25 mouse cellular contexts compared by ENCODE assay signal in genomic region chr16:35694250-35694846, GRCm38 (mm10).
DNase-seq lines count a peak whose midpoint lies in the region; ATAC-seq lines count a peak whose summit lies in the region.
"Had no signal": no experiment of that assay in that cellular context is flagged by ENCODE, and none has a peak within 500 bp of the region (broad histone marks: within the 10 kb centered on the region; RNA-seq: fewer than 3 reads in every experiment).

No protein-coding gene starts in this region.

- no peak overlapping the region for H3K9ac ChIP-seq in hindbrain, embryonic 14.5 days
- no peak overlapping the region for H3K9ac ChIP-seq in hindbrain, embryonic 12.5 days
- no peak overlapping the region for H3K9ac ChIP-seq in midbrain, embryonic 13.5 days (replicated peaks)
- no peak overlapping the region for H3K9ac ChIP-seq in midbrain, embryonic 15.5 days
- H3K9ac ChIP-seq in midbrain, embryonic 11.5 days (ENCODE audit: low read length), result no peak overlapping the region
- H3K9ac ChIP-seq: embryonic facial prominence, embryonic 12.5 days; forebrain, embryonic 13.5 days; forebrain, embryonic 15.5 days had no signal

- H3K9me3 ChIP-seq in hindbrain, embryonic 14.5 days (ENCODE audit: control insufficient read depth, low read length), result no peaks in the 10 kb centered on the region
- no peaks in the 10 kb centered on the region for H3K9me3 ChIP-seq in hindbrain, embryonic 12.5 days (replicated peaks)
- 0 out of 2 replicates have a peak, but pooled peaks cover 4% of the 10 kb centered on the region for H3K9me3 ChIP-seq in midbrain, embryonic 13.5 days
- no peaks in the 10 kb centered on the region; the same call in 1 of the 2 replicates for H3K9me3 ChIP-seq in midbrain, embryonic 10.5 days (replicated peaks)
- no peaks in the 10 kb centered on the region for H3K9me3 ChIP-seq in midbrain, embryonic 15.5 days
- H3K9me3 ChIP-seq in midbrain, embryonic 11.5 days (ENCODE audit: control insufficient read depth, low read length), result no peaks in the 10 kb centered on the region
- H3K9me3 ChIP-seq: embryonic facial prominence, embryonic 10.5 days; embryonic facial prominence, embryonic 12.5 days; forebrain, embryonic 13.5 days; forebrain, embryonic 15.5 days; G1E had no signal

- no peak overlapping the region for H3K4me2 ChIP-seq in hindbrain, embryonic 14.5 days (replicated peaks)
- no peak overlapping the region for H3K4me2 ChIP-seq in hindbrain, embryonic 12.5 days (replicated peaks)
- no peak overlapping the region for H3K4me2 ChIP-seq in midbrain, embryonic 13.5 days (replicated peaks)
- no peak overlapping the region for H3K4me2 ChIP-seq in midbrain, embryonic 15.5 days
- no peak overlapping the region for H3K4me2 ChIP-seq in midbrain, embryonic 11.5 days
- H3K4me2 ChIP-seq: embryonic facial prominence, embryonic 12.5 days; forebrain, embryonic 13.5 days; forebrain, embryonic 15.5 days had no signal

- peak; percentile 43; the same call in 1 of the 2 replicates for ATAC-seq in hindbrain, embryonic 14.5 days (ENCODE audit: low FRiP score)
- no peak for ATAC-seq in hindbrain, embryonic 12.5 days (ENCODE audit: low FRiP score)
- peak; percentile 55 for ATAC-seq in midbrain, embryonic 13.5 days
- ATAC-seq in midbrain, embryonic 15.5 days (replicated peaks), result peak; percentile 62
- ATAC-seq in midbrain, embryonic 11.5 days (ENCODE audit: low FRiP score), result no peak
- no peak for ATAC-seq in cerebellum, adult (ENCODE audit: insufficient number of reproducible peaks, low FRiP score, low TSS enrichment)
- ATAC-seq: activated CD4-positive, CD25-positive, alpha-beta regulatory T cell, adult 4 months; CD4-positive, CD25-positive, alpha-beta regulatory T cell, adult 4 months; forebrain, embryonic 13.5 days; forebrain, embryonic 15.5 days; Patski had no signal

- no peak overlapping the region for H3K4me3 ChIP-seq in hindbrain, embryonic 14.5 days (replicated peaks; ENCODE audit: low read length)
- H3K4me3 ChIP-seq in hindbrain, embryonic 12.5 days, result no peak overlapping the region
- no peak overlapping the region for H3K4me3 ChIP-seq in midbrain, embryonic 13.5 days (replicated peaks)
- H3K4me3 ChIP-seq in midbrain, embryonic 10.5 days, result no peak overlapping the region
- H3K4me3 ChIP-seq in midbrain, embryonic 15.5 days, result no peak overlapping the region
- H3K4me3 ChIP-seq in midbrain, embryonic 11.5 days (ENCODE audit: low read depth, low read length), result no peak overlapping the region
- H3K4me3 ChIP-seq: embryonic facial prominence, embryonic 10.5 days; embryonic facial prominence, embryonic 12.5 days; forebrain, embryonic 13.5 days; forebrain, embryonic 15.5 days had no signal

- H3K36me3 ChIP-seq in hindbrain, embryonic 14.5 days (replicated peaks; ENCODE audit: control insufficient read depth, insufficient read depth), result peaks cover 23% of the 10 kb centered on the region
- H3K36me3 ChIP-seq in hindbrain, embryonic 12.5 days, result peaks cover 19% of the 10 kb centered on the region
- peaks cover 27% of the 10 kb centered on the region for H3K36me3 ChIP-seq in midbrain, embryonic 13.5 days
- H3K36me3 ChIP-seq in midbrain, embryonic 10.5 days, result peaks cover 18% of the 10 kb centered on the region
- H3K36me3 ChIP-seq in midbrain, embryonic 15.5 days (replicated peaks), result peaks cover 13% of the 10 kb centered on the region; the same call in 1 of the 2 replicates
- H3K36me3 ChIP-seq in midbrain, embryonic 11.5 days (ENCODE audit: control insufficient read depth, insufficient read depth, low read length), result no peaks in the 10 kb centered on the region

- H3K27ac ChIP-seq in hindbrain, embryonic 14.5 days, result no peak overlapping the region
- no peak overlapping the region for H3K27ac ChIP-seq in hindbrain, embryonic 12.5 days
- H3K27ac ChIP-seq in midbrain, embryonic 13.5 days, result no peak overlapping the region
- no peak overlapping the region for H3K27ac ChIP-seq in midbrain, embryonic 10.5 days (replicated peaks)
- 0 out of 2 replicates have a peak overlapping the region, but pooled peaks have one; percentile 29 for H3K27ac ChIP-seq in midbrain, embryonic 15.5 days
- no peak overlapping the region for H3K27ac ChIP-seq in midbrain, embryonic 11.5 days (ENCODE audit: low read depth, low read length)
- H3K27ac ChIP-seq: embryonic facial prominence, embryonic 10.5 days; embryonic facial prominence, embryonic 12.5 days; forebrain, embryonic 13.5 days; forebrain, embryonic 15.5 days had no signal

- DNase-seq in hindbrain, embryonic 14.5 days (ENCODE audit: low spot score), result no peak
- DNase-seq in midbrain, embryonic 10.5 days (ENCODE audit: low spot score), result no peak
- no peak for DNase-seq in midbrain, embryonic 11.5 days (ENCODE audit: low spot score, missing footprints)
- DNase-seq: adrenal gland, adult 8-10 months; adrenal gland, postnatal 14 days; adrenal gland, postnatal 36 days; B cell, adult 2 months; cerebellum, adult 11-12 months; cerebellum, adult 2 months; cerebellum, adult 9-10 months; cerebellum, postnatal 10 days; cerebellum, postnatal 25 days had no signal

- no peaks in the 10 kb centered on the region for H3K4me1 ChIP-seq in hindbrain, embryonic 14.5 days (replicated peaks; ENCODE audit: control insufficient read depth, insufficient read depth, low read length)
- H3K4me1 ChIP-seq in hindbrain, embryonic 12.5 days, result no peaks in the 10 kb centered on the region
- no peaks in the 10 kb centered on the region for H3K4me1 ChIP-seq in midbrain, embryonic 13.5 days (replicated peaks)
- no peaks in the 10 kb centered on the region for H3K4me1 ChIP-seq in midbrain, embryonic 10.5 days
- H3K4me1 ChIP-seq in midbrain, embryonic 15.5 days, result no peaks in the 10 kb centered on the region
- H3K4me1 ChIP-seq in midbrain, embryonic 11.5 days (ENCODE audit: control insufficient read depth, insufficient read depth, low read length), result no peaks in the 10 kb centered on the region
- H3K4me1 ChIP-seq: embryonic facial prominence, embryonic 10.5 days; embryonic facial prominence, embryonic 12.5 days; forebrain, embryonic 13.5 days; forebrain, embryonic 15.5 days had no signal

- H3K27me3 ChIP-seq in hindbrain, embryonic 14.5 days (ENCODE audit: control insufficient read depth, insufficient read depth, low read length), result no peaks in the 10 kb centered on the region
- H3K27me3 ChIP-seq in hindbrain, embryonic 12.5 days, result no peaks in the 10 kb centered on the region
- no peaks in the 10 kb centered on the region for H3K27me3 ChIP-seq in midbrain, embryonic 13.5 days
- H3K27me3 ChIP-seq in midbrain, embryonic 10.5 days (ENCODE audit: low read depth, poor library complexity, severe bottlenecking), result no peaks in the 10 kb centered on the region; the same call in 1 of the 2 replicates
- no peaks in the 10 kb centered on the region for H3K27me3 ChIP-seq in midbrain, embryonic 15.5 days (replicated peaks)
- H3K27me3 ChIP-seq in midbrain, embryonic 11.5 days (ENCODE audit: control insufficient read depth, insufficient read depth, low read length), result no peaks in the 10 kb centered on the region
- H3K27me3 ChIP-seq: CH12.LX; embryonic facial prominence, embryonic 12.5 days; forebrain, embryonic 13.5 days; forebrain, embryonic 15.5 days; Patski had no signal

- 67% methylated on average over 13 of the region's 13 CpGs for WGBS in hindbrain, embryonic 14.5 days
- WGBS in hindbrain, embryonic 12.5 days, result 85% methylated on average over 13 of the region's 13 CpGs
- 78% methylated on average over 13 of the region's 13 CpGs for WGBS in midbrain, embryonic 13.5 days
- WGBS in midbrain, embryonic 10.5 days, result 92% methylated on average over 13 of the region's 13 CpGs
- WGBS in midbrain, embryonic 15.5 days, result 63% methylated on average over 13 of the region's 13 CpGs
- 92% methylated on average over 13 of the region's 13 CpGs for WGBS in midbrain, embryonic 11.5 days

Comparison
In these comparisons a context has a peak if more than half of its experiments do, and no peak if none do; other contexts are left out.
1. ATAC-seq: peak in hindbrain, embryonic 14.5 days (single experiment), midbrain, embryonic 13.5 days (single experiment) and midbrain, embryonic 15.5 days (single experiment); none in hindbrain, embryonic 12.5 days (single experiment), midbrain, embryonic 11.5 days (single experiment) and cerebellum, adult (single experiment).